Mouse (Mus musculus) intestine, embryonic 15.5 days (tissue): Measurements from ENCODE around the gene Syne1. TPM values are rescaled to one million over a fixed set of nuclear protein-coding genes. Genes with fewer than 3 reads are reported as not detected.

Source experiments
- ATAC-seq: fragments of 200-750 bp; cut with Nextera tagmentation; 2 replicates; pipeline ENCODE4 v1.8.0; 2017; ENCODE audit warnings: moderate TSS enrichment, moderate library complexity
- H3K27ac ChIP-seq: fragments of 300-500 bp; sonication (generic); 2 replicates; pipeline ENCODE4 v1.5.1; 2015; ENCODE audit warnings: mild to moderate bottlenecking, inconsistent platforms
- H3K27me3 ChIP-seq: fragments of 300-500 bp; sonication (generic); replicated peaks from 2 replicates; pipeline ENCODE4 v1.6.1; 2015; ENCODE audit warnings: inconsistent platforms
- H3K36me3 ChIP-seq: fragments of 300-500 bp; sonication (generic); 2 replicates; pipeline ENCODE4 v1.6.1; 2015; ENCODE audit warnings: inconsistent platforms
- H3K4me1 ChIP-seq: fragments of 300-500 bp; sonication (generic); replicated peaks from 2 replicates; pipeline ENCODE4 v1.6.1; 2015; ENCODE audit warnings: inconsistent platforms
- H3K4me2 ChIP-seq: fragments of 300-500 bp; sonication (generic); replicated peaks from 2 replicates; pipeline ENCODE4 v1.6.1; 2015; ENCODE audit warnings: mild to moderate bottlenecking, inconsistent platforms
- H3K4me3 ChIP-seq: fragments of 300-500 bp; sonication (generic); replicated peaks from 2 replicates; pipeline ENCODE4 v1.5.1; 2015; ENCODE audit warnings: inconsistent platforms
- H3K9ac ChIP-seq: fragments of 300-500 bp; sonication (generic); 2 replicates; pipeline ENCODE4 v1.6.1; 2015; ENCODE audit warnings: inconsistent platforms
- H3K9me3 ChIP-seq: fragments of 300-500 bp; sonication (generic); 2 replicates; pipeline ENCODE4 v1.6.1; 2016; ENCODE audit warnings: inconsistent platforms
- WGBS: fragments of 180-500 bp; shearing (Covaris S2); methylation state at CpG from one replicate; pipeline ENCODE4 v1.1.7; 2015; 5-methylcytosine and 5-hydroxymethylcytosine counted together
- polyA plus RNA-seq: library from polyadenylated mRNA; unstranded; fragments of >200 nt; fragmentation: Nextera tagmentation; extraction: Ambion mirVana; gene quantifications from 2 replicates; pipeline ENCODE4 v1.2.1, GENCODE M21; 2015

The Syne1 gene
- polyA plus RNA-seq, 1 experiment from 2014 or later: 5.7 TPM

GRCm38 (mm10) chr10:5058876-5059275 lies 492.4 kb downstream of the Syne1 start:
- H3K4me3 ChIP-seq: no peak overlapping the region
- no peak for ATAC-seq
- H3K36me3 ChIP-seq: no peaks in the 10 kb centered on the region
- no peaks in the 10 kb centered on the region for H3K9me3 ChIP-seq
- no peak overlapping the region for H3K9ac ChIP-seq
- 81% methylated on average over 2 of the region's 2 CpGs for WGBS
- no peak overlapping the region for H3K27ac ChIP-seq
- H3K4me2 ChIP-seq: no peak overlapping the region
- H3K4me1 ChIP-seq: no peaks in the 10 kb centered on the region
- no peaks in the 10 kb centered on the region for H3K27me3 ChIP-seq

GRCm38 (mm10) chr10:5057661-5058060 lies 493.6 kb downstream of the Syne1 start:
- no peak overlapping the region for H3K9ac ChIP-seq
- no peak overlapping the region for H3K4me2 ChIP-seq
- no peak overlapping the region for H3K27ac ChIP-seq
- no peak for ATAC-seq
- WGBS: 83% methylated on average over 15 of the region's 15 CpGs
- H3K36me3 ChIP-seq: no peaks in the 10 kb centered on the region
- no peaks in the 10 kb centered on the region for H3K27me3 ChIP-seq
- no peaks in the 10 kb centered on the region for H3K9me3 ChIP-seq
- H3K4me1 ChIP-seq: no peaks in the 10 kb centered on the region
- no peak overlapping the region for H3K4me3 ChIP-seq

GRCm38 (mm10) chr10:5056940-5057339 lies 494.3 kb downstream of the Syne1 start:
- no peak overlapping the region for H3K27ac ChIP-seq
- H3K27me3 ChIP-seq: no peaks in the 10 kb centered on the region
- H3K4me1 ChIP-seq: no peaks in the 10 kb centered on the region
- WGBS: 79% methylated on average over 3 of the region's 3 CpGs
- no peaks in the 10 kb centered on the region for H3K36me3 ChIP-seq
- no peak for ATAC-seq
- H3K4me3 ChIP-seq: no peak overlapping the region
- H3K9me3 ChIP-seq: no peaks in the 10 kb centered on the region
- H3K9ac ChIP-seq: no peak overlapping the region
- H3K4me2 ChIP-seq: no peak overlapping the region

- WGBS: 90% methylated on average over 10 of the region's 10 CpGs
- no peak overlapping the region for H3K27ac ChIP-seq
- H3K27me3 ChIP-seq: no peaks in the 10 kb centered on the region
- no peak overlapping the region for H3K4me3 ChIP-seq
- no peaks in the 10 kb centered on the region for H3K4me1 ChIP-seq
- no peaks in the 10 kb centered on the region for H3K36me3 ChIP-seq
- ATAC-seq: no peak
- H3K4me2 ChIP-seq: no peak overlapping the region
- H3K9me3 ChIP-seq: no peaks in the 10 kb centered on the region
- no peak overlapping the region for H3K9ac ChIP-seq
These were observed 495.0 kb downstream of the Syne1 start for GRCm38 (mm10) chr10:5056243-5056735.

GRCm38 (mm10) chr10:5045671-5046070 lies 505.6 kb downstream of the Syne1 start:
- WGBS: 90% methylated on average over 5 of the region's 5 CpGs
- no peak overlapping the region for H3K4me3 ChIP-seq
- no peak overlapping the region for H3K4me2 ChIP-seq
- H3K27me3 ChIP-seq: no peaks in the 10 kb centered on the region
- ATAC-seq: no peak
- no peaks in the 10 kb centered on the region for H3K9me3 ChIP-seq
- no peak overlapping the region for H3K27ac ChIP-seq
- H3K4me1 ChIP-seq: no peaks in the 10 kb centered on the region
- H3K9ac ChIP-seq: no peak overlapping the region
- peaks cover 14% of the 10 kb centered on the region; the same call in 1 of the 2 replicates for H3K36me3 ChIP-seq

- H3K4me3 ChIP-seq: no peak overlapping the region
- H3K4me1 ChIP-seq: no peaks in the 10 kb centered on the region
- H3K9me3 ChIP-seq: no peaks in the 10 kb centered on the region
- ATAC-seq: no peak
- 88% methylated on average over 7 of the region's 7 CpGs for WGBS
- no peaks in the 10 kb centered on the region for H3K27me3 ChIP-seq
- H3K4me2 ChIP-seq: no peak overlapping the region
- peaks cover 16% of the 10 kb centered on the region; the same call in 1 of the 2 replicates for H3K36me3 ChIP-seq
- no peak overlapping the region for H3K27ac ChIP-seq
- H3K9ac ChIP-seq: no peak overlapping the region
These were observed 506.1 kb downstream of the Syne1 start for GRCm38 (mm10) chr10:5045213-5045612.

- H3K27me3 ChIP-seq: no peaks in the 10 kb centered on the region
- peaks cover 16% of the 10 kb centered on the region; the same call in 1 of the 2 replicates for H3K36me3 ChIP-seq
- no peak for ATAC-seq
- no peak overlapping the region for H3K9ac ChIP-seq
- H3K4me1 ChIP-seq: no peaks in the 10 kb centered on the region
- H3K4me3 ChIP-seq: no peak overlapping the region
- WGBS: 84% methylated on average over 8 of the region's 8 CpGs
- no peaks in the 10 kb centered on the region for H3K9me3 ChIP-seq
- H3K27ac ChIP-seq: no peak overlapping the region
- no peak overlapping the region for H3K4me2 ChIP-seq
These were observed 506.8 kb downstream of the Syne1 start for GRCm38 (mm10) chr10:5044481-5044880.

GRCm38 (mm10) chr10:5041254-5041653 lies 510.0 kb downstream of the Syne1 start:
- H3K4me2 ChIP-seq: no peak overlapping the region
- H3K27ac ChIP-seq: no peak overlapping the region
- WGBS: 73% methylated on average over 8 of the region's 8 CpGs
- H3K4me3 ChIP-seq: no peak overlapping the region
- H3K9me3 ChIP-seq: no peaks in the 10 kb centered on the region
- H3K27me3 ChIP-seq: no peaks in the 10 kb centered on the region
- H3K9ac ChIP-seq: no peak overlapping the region
- H3K4me1 ChIP-seq: no peaks in the 10 kb centered on the region
- no peak for ATAC-seq
- peaks cover 10% of the 10 kb centered on the region; the same call in 1 of the 2 replicates for H3K36me3 ChIP-seq

GRCm38 (mm10) chr10:5032192-5033048 lies 518.9 kb downstream of the Syne1 start:
- Histone ChIP-seq H3K9ac (no peak overlapping the region), H3K27me3 (no peaks in the 10 kb centered on the region), H3K36me3 (no peaks in the 10 kb centered on the region), H3K9me3 (no peaks in the 10 kb centered on the region), H3K4me2 (no peak overlapping the region), H3K4me1 (no peaks in the 10 kb centered on the region), H3K4me3 (no peak overlapping the region), H3K27ac (no peak overlapping the region)
- no peak for ATAC-seq
- WGBS: 86% methylated on average over 15 of the region's 15 CpGs

- Histone ChIP-seq H3K9ac (no peak overlapping the region), H3K27ac (no peak overlapping the region), H3K4me2 (no peak overlapping the region), H3K9me3 (no peaks in the 10 kb centered on the region), H3K4me1 (no peaks in the 10 kb centered on the region), H3K27me3 (no peaks in the 10 kb centered on the region), H3K4me3 (no peak overlapping the region), H3K36me3 (no peaks in the 10 kb centered on the region)
- 89% methylated on average over 1 of the region's 1 CpGs for WGBS
- no peak for ATAC-seq
These were observed 521.4 kb downstream of the Syne1 start for GRCm38 (mm10) chr10:5029883-5030282.

- Histone ChIP-seq H3K9ac (no peak overlapping the region), H3K4me2 (no peak overlapping the region), H3K27ac (no peak overlapping the region), H3K9me3 (no peaks in the 10 kb centered on the region), H3K4me1 (no peaks in the 10 kb centered on the region), H3K36me3 (no peaks in the 10 kb centered on the region), H3K27me3 (no peaks in the 10 kb centered on the region), H3K4me3 (no peak overlapping the region)
- 84% methylated on average over 2 of the region's 2 CpGs for WGBS
- no peak for ATAC-seq
These were observed 522.1 kb downstream of the Syne1 start for GRCm38 (mm10) chr10:5029161-5029560.

GRCm38 (mm10) chr10:5028301-5028700 lies 523.0 kb downstream of the Syne1 start:
- Histone ChIP-seq H3K27ac (no peak overlapping the region), H3K9ac (no peak overlapping the region), H3K36me3 (no peaks in the 10 kb centered on the region), H3K4me1 (no peaks in the 10 kb centered on the region), H3K4me3 (no peak overlapping the region), H3K4me2 (no peak overlapping the region), H3K9me3 (no peaks in the 10 kb centered on the region), H3K27me3 (no peaks in the 10 kb centered on the region)
- ATAC-seq: no peak
- 86% methylated on average over 9 of the region's 9 CpGs for WGBS

- WGBS: 90% methylated on average over 1 of the region's 1 CpGs
- Histone ChIP-seq H3K27ac (no peak overlapping the region), H3K36me3 (no peaks in the 10 kb centered on the region), H3K4me3 (no peak overlapping the region), H3K27me3 (no peaks in the 10 kb centered on the region), H3K9me3 (no peaks in the 10 kb centered on the region), H3K9ac (no peak overlapping the region), H3K4me1 (no peaks in the 10 kb centered on the region), H3K4me2 (no peak overlapping the region)
- no peak for ATAC-seq
These were observed 524.1 kb downstream of the Syne1 start for GRCm38 (mm10) chr10:5027208-5027607.
